Mouse (Mus musculus) cortical plate, adult 2 months (tissue): ENCODE results near the gene Dync1i1.

Experiments
- CTCF ChIP-seq: fragments of 200-500 bp; IDR thresholded peaks from 2 replicates; pipeline ENCODE4 v1.5.1; 2011; ENCODE audit warnings: mild to moderate bottlenecking, control low read depth, low read length; ENCODE audit not compliant: insufficient read depth; ENCODE audit errors: extremely low read depth
- POLR2A ChIP-seq: fragments of 200-500 bp; IDR thresholded peaks from 2 replicates; pipeline ENCODE4 v1.6.1; 2011; ENCODE audit warnings: mild to moderate bottlenecking, low read length, control low read depth; ENCODE audit not compliant: insufficient read depth; ENCODE audit errors: extremely low read depth

- no peak for TF ChIP-seq CTCF
- TF ChIP-seq POLR2A: no peak
These were observed 7.8 kb downstream of the Dync1i1 start for GRCm38 (mm10) chr6:5733217-5733616.
